Mouse (Mus musculus): ENCODE results near the gene Maml2. TPM values are rescaled to one million over a fixed set of nuclear protein-coding genes. Genes with fewer than 3 reads are reported as not detected.

Gene Maml2
- polyA plus RNA-seq, 1 experiment from 2014 or later: 3.1 TPM

DNA sequence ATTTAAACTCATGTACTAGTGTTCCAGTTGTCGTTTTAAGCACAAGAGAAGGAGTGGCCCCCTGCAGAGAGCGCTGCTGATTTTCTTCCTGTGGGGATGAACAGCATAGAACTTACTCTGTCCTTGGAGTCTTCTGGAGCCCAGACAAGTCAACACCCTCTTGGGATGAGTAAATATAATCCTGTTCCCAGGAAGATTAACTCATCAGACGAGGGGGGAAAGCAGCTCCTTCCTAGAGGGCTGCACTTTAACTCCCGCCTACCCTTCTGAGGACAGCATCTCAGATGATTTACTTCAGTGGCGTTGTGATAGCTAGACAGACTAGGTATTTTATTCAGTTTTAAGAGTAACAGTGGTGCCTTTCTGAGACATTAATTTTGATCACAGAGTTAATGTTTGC, 215.4 kb downstream of the Maml2 start:
- Histone ChIP-seq H3K4me2 (replicated peaks; ENCODE audit: low read depth) (no peak overlapping the region), H3K9me3 (ENCODE audit: control insufficient read depth) (no peaks in the 10 kb centered on the region), H3K27ac (ENCODE audit: low read depth, low read length) (no peak overlapping the region), H3K4me3 (ENCODE audit: low read depth, low read length) (no peak overlapping the region), H3K9ac (ENCODE audit: low read depth, low read length) (no peak overlapping the region), H3K36me3 (ENCODE audit: control insufficient read depth, insufficient read depth) (no peaks in the 10 kb centered on the region), H3K27me3 (replicated peaks; ENCODE audit: control insufficient read depth, insufficient read depth, low read length) (no peaks in the 10 kb centered on the region), H3K4me1 (replicated peaks; ENCODE audit: control insufficient read depth, insufficient read depth, low read length) (no peaks in the 10 kb centered on the region)
- 39% methylated on average over 5 of the region's 5 CpGs for WGBS
- no peak for ATAC-seq
- no peak for TF ChIP-seq CTCF (IDR thresholded peaks at IDR 0.05; ENCODE audit: low read depth)

DNA sequence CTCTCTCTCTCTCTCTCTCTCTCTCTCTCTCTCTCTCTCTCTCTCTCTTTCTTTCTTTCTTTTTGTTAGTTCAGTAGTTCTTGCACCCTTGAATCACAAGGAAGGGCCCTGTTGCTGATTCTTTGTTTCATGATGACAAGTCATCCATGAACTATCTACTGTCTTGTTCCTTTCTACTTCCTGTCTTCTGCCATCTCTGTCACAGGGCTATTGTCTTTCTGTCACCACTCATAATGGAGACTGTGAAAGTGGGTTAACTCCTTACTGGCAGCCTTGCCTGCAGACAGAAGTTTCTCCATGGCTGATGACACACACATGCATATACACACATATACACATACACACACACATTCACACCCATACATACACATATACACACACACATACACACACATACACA, 216.7 kb downstream of the Maml2 start:
- H3K4me1 ChIP-seq (replicated peaks; ENCODE audit: control insufficient read depth, insufficient read depth, low read length): no peaks in the 10 kb centered on the region
- TF ChIP-seq CTCF (IDR thresholded peaks at IDR 0.05; ENCODE audit: low read depth): no peak
- no peak for ATAC-seq
- no peaks in the 10 kb centered on the region for H3K36me3 ChIP-seq (ENCODE audit: control insufficient read depth, insufficient read depth)
- no peaks in the 10 kb centered on the region for H3K27me3 ChIP-seq (replicated peaks; ENCODE audit: control insufficient read depth, insufficient read depth, low read length)
- no peak overlapping the region for H3K4me3 ChIP-seq (ENCODE audit: low read depth, low read length)
- H3K27ac ChIP-seq (ENCODE audit: low read depth, low read length): no peak overlapping the region
- no peaks in the 10 kb centered on the region for H3K9me3 ChIP-seq (ENCODE audit: control insufficient read depth)
- H3K4me2 ChIP-seq (replicated peaks; ENCODE audit: low read depth): no peak overlapping the region
- no peak overlapping the region for H3K9ac ChIP-seq (ENCODE audit: low read depth, low read length)

DNA sequence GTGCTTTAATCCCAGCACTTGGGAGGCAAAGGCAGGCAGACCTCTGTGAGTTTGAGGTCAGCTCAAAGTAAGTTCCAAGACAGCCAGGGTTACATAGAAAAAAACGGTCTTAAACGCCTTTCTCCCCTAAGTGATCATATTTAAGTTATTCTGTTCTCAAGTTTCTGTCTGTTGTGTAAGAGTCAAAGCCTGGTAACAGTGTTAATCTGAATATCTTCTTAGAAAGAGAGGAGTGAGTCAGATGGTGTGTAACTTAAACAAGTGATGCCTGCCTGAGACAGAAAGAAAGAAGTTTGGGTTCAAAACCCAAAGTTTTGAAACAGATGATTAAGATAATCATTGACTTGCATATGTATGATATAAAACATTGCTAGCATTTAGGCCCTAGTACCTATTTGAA, 218.2 kb downstream of the Maml2 start:
- Histone ChIP-seq H3K36me3 (ENCODE audit: control insufficient read depth, insufficient read depth) (no peaks in the 10 kb centered on the region), H3K27ac (ENCODE audit: low read depth, low read length) (no peak overlapping the region), H3K9ac (ENCODE audit: low read depth, low read length) (no peak overlapping the region), H3K4me2 (replicated peaks; ENCODE audit: low read depth) (no peak overlapping the region), H3K9me3 (ENCODE audit: control insufficient read depth) (no peaks in the 10 kb centered on the region), H3K4me3 (ENCODE audit: low read depth, low read length) (no peak overlapping the region), H3K4me1 (replicated peaks; ENCODE audit: control insufficient read depth, insufficient read depth, low read length) (no peaks in the 10 kb centered on the region), H3K27me3 (replicated peaks; ENCODE audit: control insufficient read depth, insufficient read depth, low read length) (no peaks in the 10 kb centered on the region)
- WGBS: 69% methylated on average over 2 of the region's 2 CpGs
- TF ChIP-seq CTCF (IDR thresholded peaks at IDR 0.05; ENCODE audit: low read depth): no peak
- no peak for ATAC-seq

DNA sequence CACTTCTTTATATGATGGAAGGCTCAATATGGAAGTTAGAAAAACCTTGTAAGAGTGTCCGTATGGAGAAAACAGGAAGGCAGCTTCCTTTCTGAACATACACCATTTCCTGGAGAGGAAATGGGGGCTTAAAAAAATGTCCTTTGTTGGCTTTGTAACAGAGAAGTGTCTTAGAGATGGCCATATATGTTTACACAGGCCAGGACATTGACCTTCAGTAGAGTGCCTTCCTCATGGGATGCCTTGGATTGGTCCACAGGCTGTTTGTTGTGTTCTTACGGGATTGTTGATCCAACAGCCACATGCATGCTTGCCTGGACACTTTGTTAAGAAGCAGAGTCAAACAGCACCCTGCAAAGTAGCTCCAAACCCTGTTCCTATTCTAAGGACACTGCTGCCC, 220.3 kb downstream of the Maml2 start:
- WGBS: 68% methylated on average over 2 of the region's 2 CpGs
- Histone ChIP-seq H3K27ac (ENCODE audit: low read depth, low read length) (no peak overlapping the region), H3K9ac (ENCODE audit: low read depth, low read length) (no peak overlapping the region), H3K9me3 (ENCODE audit: control insufficient read depth) (no peaks in the 10 kb centered on the region), H3K4me2 (replicated peaks; ENCODE audit: low read depth) (no peak overlapping the region), H3K36me3 (ENCODE audit: control insufficient read depth, insufficient read depth) (no peaks in the 10 kb centered on the region), H3K4me1 (replicated peaks; ENCODE audit: control insufficient read depth, insufficient read depth, low read length) (no peaks in the 10 kb centered on the region), H3K27me3 (replicated peaks; ENCODE audit: control insufficient read depth, insufficient read depth, low read length) (no peaks in the 10 kb centered on the region), H3K4me3 (ENCODE audit: low read depth, low read length) (no peak overlapping the region)
- ATAC-seq: no peak
- TF ChIP-seq CTCF (IDR thresholded peaks at IDR 0.05; ENCODE audit: low read depth): no peak

DNA sequence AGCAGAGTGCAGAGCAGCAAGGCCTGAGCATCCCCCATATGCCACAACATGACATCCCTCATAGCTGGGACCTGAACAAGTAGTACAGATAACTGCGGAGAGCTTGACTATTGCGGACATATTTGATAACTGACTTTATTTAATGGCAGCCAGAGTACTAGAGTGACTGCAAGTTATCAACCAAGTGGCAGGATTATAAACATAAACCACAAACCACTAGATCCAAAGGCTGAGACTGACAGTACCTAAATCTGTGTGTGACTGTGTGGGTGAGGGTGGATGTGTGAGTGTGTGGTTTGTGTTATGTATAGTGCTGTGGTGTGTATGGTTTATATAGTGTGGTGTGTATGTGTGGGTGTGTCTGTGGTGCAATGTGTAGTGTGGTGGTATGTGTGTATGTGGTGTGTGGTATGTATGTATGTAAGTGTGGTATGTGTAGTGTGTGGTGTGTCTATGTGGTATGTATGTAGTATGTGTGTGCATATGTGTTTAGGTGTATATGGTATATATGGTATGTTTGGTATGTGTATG, 220.7 kb downstream of the Maml2 start:
- no peak for ATAC-seq
- no peak overlapping the region for H3K9ac ChIP-seq (ENCODE audit: low read depth, low read length)
- no peaks in the 10 kb centered on the region for H3K27me3 ChIP-seq (replicated peaks; ENCODE audit: control insufficient read depth, insufficient read depth, low read length)
- TF ChIP-seq CTCF (IDR thresholded peaks at IDR 0.05; ENCODE audit: low read depth): no peak
- H3K4me3 ChIP-seq (ENCODE audit: low read depth, low read length): no peak overlapping the region
- no peak overlapping the region for H3K27ac ChIP-seq (ENCODE audit: low read depth, low read length)
- H3K36me3 ChIP-seq (ENCODE audit: control insufficient read depth, insufficient read depth): no peaks in the 10 kb centered on the region
- WGBS: 75% methylated on average over 2 of the region's 2 CpGs
- no peaks in the 10 kb centered on the region for H3K9me3 ChIP-seq (ENCODE audit: control insufficient read depth)
- H3K4me2 ChIP-seq (replicated peaks; ENCODE audit: low read depth): no peak overlapping the region
- H3K4me1 ChIP-seq (replicated peaks; ENCODE audit: control insufficient read depth, insufficient read depth, low read length): no peaks in the 10 kb centered on the region

DNA sequence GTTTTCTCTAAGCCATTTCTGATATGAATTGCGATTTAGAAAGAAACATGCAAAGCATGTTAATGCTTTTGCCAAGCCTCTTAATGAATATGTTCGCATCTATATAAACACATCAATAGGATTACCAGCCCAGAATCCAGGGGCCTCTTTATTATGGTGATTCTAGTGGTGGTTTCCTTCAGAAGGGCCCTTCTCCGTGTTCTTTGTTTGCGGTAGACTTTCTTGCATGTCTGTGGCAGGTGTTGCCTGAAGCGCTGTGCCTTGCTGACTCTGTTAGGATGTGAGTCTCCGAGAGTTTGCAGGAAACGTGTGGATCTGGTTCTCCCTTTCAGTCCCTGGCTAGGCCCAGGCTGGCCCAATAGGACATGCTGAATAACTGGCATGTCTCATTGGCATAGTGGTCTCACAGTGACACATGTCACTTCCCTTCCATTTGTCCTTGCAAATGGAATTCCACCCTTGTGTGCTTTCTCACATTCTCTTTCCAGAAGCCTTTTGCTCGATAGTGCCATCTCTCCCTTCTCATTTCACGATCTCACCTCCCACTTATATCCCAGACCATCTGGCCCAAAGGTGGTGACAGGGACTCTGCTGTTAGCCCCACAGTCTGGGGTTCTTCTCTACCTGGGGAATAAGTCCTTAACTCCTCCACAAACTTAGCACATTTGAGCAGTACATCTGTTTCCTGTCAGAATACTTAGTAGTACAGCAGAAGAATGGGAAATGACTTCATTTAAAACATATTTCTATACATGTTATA, 224.5 kb downstream of the Maml2 start:
- no peaks in the 10 kb centered on the region for H3K27me3 ChIP-seq (replicated peaks; ENCODE audit: control insufficient read depth, insufficient read depth, low read length)
- WGBS: 63% methylated on average over 9 of the region's 9 CpGs
- no peaks in the 10 kb centered on the region for H3K4me1 ChIP-seq (replicated peaks; ENCODE audit: control insufficient read depth, insufficient read depth, low read length)
- H3K36me3 ChIP-seq (ENCODE audit: control insufficient read depth, insufficient read depth): no peaks in the 10 kb centered on the region
- no peak overlapping the region for H3K9ac ChIP-seq (ENCODE audit: low read depth, low read length)
- no peaks in the 10 kb centered on the region for H3K9me3 ChIP-seq (ENCODE audit: control insufficient read depth)
- TF ChIP-seq CTCF (IDR thresholded peaks at IDR 0.05; ENCODE audit: low read depth): no peak
- no peak for ATAC-seq
- no peak overlapping the region for H3K4me2 ChIP-seq (replicated peaks; ENCODE audit: low read depth)
- no peak overlapping the region for H3K4me3 ChIP-seq (ENCODE audit: low read depth, low read length)
- no peak overlapping the region for H3K27ac ChIP-seq (ENCODE audit: low read depth, low read length)

All from intestine, postnatal 0 days (tissue).